ENCODE assay signal across 34 mouse cellular contexts in the genomic region with DNA sequence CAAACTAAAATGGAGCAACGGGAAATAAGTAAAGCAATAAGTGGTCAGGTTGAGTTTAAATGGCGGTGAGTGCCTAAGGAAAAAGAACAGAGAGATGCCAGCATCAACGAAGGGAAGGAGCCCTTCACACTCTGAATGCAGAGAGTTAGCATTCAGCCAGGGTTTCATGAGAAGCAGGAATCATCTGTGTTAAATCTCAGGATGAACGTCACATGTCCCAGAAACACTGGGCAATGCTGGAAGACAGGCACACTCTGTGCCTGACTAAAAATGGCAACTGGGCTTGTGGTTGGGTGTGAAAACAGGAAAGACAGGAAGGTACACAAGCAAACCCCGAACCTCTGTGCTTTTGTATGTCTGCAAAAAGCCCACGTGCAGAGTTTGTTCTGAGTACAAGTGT.
"Had no signal": no experiment of that assay in that cellular context is flagged by ENCODE, and none has a peak within 500 bp of the region (broad histone marks: within the 10 kb centered on the region; RNA-seq: fewer than 3 reads in every experiment).

No protein-coding gene starts in this region.

- H3K36me3 ChIP-seq: heart, embryonic 12.5 days; heart, embryonic 13.5 days; heart, embryonic 15.5 days; hindbrain, embryonic 10.5 days; hindbrain, embryonic 12.5 days; hindbrain, embryonic 13.5 days; hindbrain, embryonic 15.5 days; intestine, embryonic 15.5 days; kidney, embryonic 15.5 days had no signal

- H3K9ac ChIP-seq: heart, embryonic 12.5 days; heart, embryonic 13.5 days; heart, embryonic 15.5 days; hindbrain, embryonic 12.5 days; hindbrain, embryonic 13.5 days; hindbrain, embryonic 14.5 days; hindbrain, embryonic 15.5 days; intestine, embryonic 15.5 days; kidney, embryonic 15.5 days had no signal

- ATAC-seq: hindbrain, embryonic 16.5 days; hindbrain, postnatal 0 days; inflammation-experienced regulatory T-cells, adult 6 months; intestine, embryonic 15.5 days; intestine, embryonic 16.5 days; intestine, postnatal 0 days had no signal

- H3K4me1 ChIP-seq: heart, embryonic 15.5 days; hindbrain, embryonic 10.5 days; hindbrain, embryonic 12.5 days; hindbrain, embryonic 13.5 days; hindbrain, embryonic 15.5 days; intestine, embryonic 15.5 days; kidney, embryonic 15.5 days had no signal

- H3K4me3 ChIP-seq: heart, embryonic 12.5 days; heart, embryonic 13.5 days; heart, embryonic 15.5 days; hindbrain, embryonic 10.5 days; hindbrain, embryonic 12.5 days; hindbrain, embryonic 13.5 days; hindbrain, embryonic 15.5 days; intestine, embryonic 15.5 days; kidney, embryonic 15.5 days; layer of hippocampus, adult 2 months; left cerebral cortex, adult 2 months had no signal

- H3K27me3 ChIP-seq: heart, embryonic 12.5 days; heart, embryonic 13.5 days; heart, embryonic 15.5 days; hindbrain, embryonic 12.5 days; hindbrain, embryonic 13.5 days; hindbrain, embryonic 15.5 days; intestine, embryonic 15.5 days; kidney, embryonic 15.5 days had no signal

- H3K27ac ChIP-seq: heart, embryonic 13.5 days; heart, embryonic 15.5 days; hindbrain, embryonic 10.5 days; hindbrain, embryonic 12.5 days; hindbrain, embryonic 13.5 days; hindbrain, embryonic 14.5 days; hindbrain, embryonic 15.5 days; hindbrain, postnatal 0 days; intestine, embryonic 15.5 days; kidney, embryonic 15.5 days; kidney, postnatal 0 days; layer of hippocampus, adult 2 months; left cerebral cortex, adult 2 months had no signal

- DNase-seq: heart, postnatal 10 days; heart, postnatal 14 days; heart, postnatal 36 days; heart, postnatal 4 days; kidney, adult 11 months; kidney, adult 18-20 months; kidney, adult 2 months; kidney, adult 8-10 months; kidney, adult 9 months; kidney, postnatal 10 days; kidney, postnatal 14 days; kidney, postnatal 25 days; kidney, postnatal 36 days; kidney, postnatal 4 days; layer of hippocampus, adult 9-11 months; layer of hippocampus, postnatal 36 days had no signal
